Mouse (Mus musculus) bone marrow, adult 2 months (tissue): ENCODE results near the gene Chil1.

ENCODE experiments used
- CTCF ChIP-seq: fragments of 200-500 bp; IDR thresholded peaks from 2 replicates; pipeline ENCODE4 v1.5.1; 2011; ENCODE audit warnings: low read length, control low read depth; ENCODE audit not compliant: control insufficient read depth, insufficient read depth
- POLR2A ChIP-seq: fragments of 200-500 bp; IDR thresholded peaks from 2 replicates; pipeline ENCODE4 v1.6.1; 2011; ENCODE audit warnings: low read depth, mild to moderate bottlenecking, control low read depth, low read length, borderline replicate concordance; ENCODE audit not compliant: control insufficient read depth

GRCm38 (mm10) chr1:134236142-134236541 lies 54.2 kb downstream of the Chil1 start:
- no peak for TF ChIP-seq POLR2A
- TF ChIP-seq CTCF = no peak
